Mouse (Mus musculus) neural tube, embryonic 14.5 days (tissue): ENCODE measurements around the gene Gas2l2. TPM values are rescaled to one million over a fixed set of nuclear protein-coding genes. Genes with fewer than 3 reads are reported as not detected.

ENCODE experiments used
- ATAC-seq: fragments of 200-750 bp; cut with Nextera tagmentation; 2 replicates; pipeline ENCODE4 v1.8.0; 2017; ENCODE audit warnings: low read depth, mild to moderate bottlenecking, moderate TSS enrichment, moderate library complexity
- H3K27ac ChIP-seq: fragments of 300-500 bp; sonication (generic); 2 replicates; pipeline ENCODE4 v1.5.1; 2014; ENCODE audit warnings: low read depth, mild to moderate bottlenecking, control low read depth, low read length, moderate library complexity, mixed read lengths
- H3K27me3 ChIP-seq: fragments of 300-500 bp; sonication (generic); 2 replicates; pipeline ENCODE4 v1.6.1; 2014; ENCODE audit warnings: low read length; ENCODE audit not compliant: control insufficient read depth, insufficient read depth
- H3K36me3 ChIP-seq: fragments of 300-500 bp; sonication (generic); 2 replicates; pipeline ENCODE4 v1.6.1; 2014; ENCODE audit warnings: low read length, mixed read lengths; ENCODE audit not compliant: control insufficient read depth, insufficient read depth
- H3K4me1 ChIP-seq: fragments of 300-500 bp; sonication (generic); 2 replicates; pipeline ENCODE4 v1.6.1; 2014; ENCODE audit warnings: low read length; ENCODE audit not compliant: control insufficient read depth, insufficient read depth
- H3K4me2 ChIP-seq: fragments of 300-500 bp; sonication (generic); 2 replicates; pipeline ENCODE4 v1.6.1; 2014; ENCODE audit warnings: mild to moderate bottlenecking, low read depth, low read length, control low read depth
- H3K4me3 ChIP-seq: fragments of 300-500 bp; sonication (generic); 2 replicates; pipeline ENCODE4 v1.5.1; 2014; ENCODE audit warnings: low read depth, low read length, control low read depth, mixed read lengths
- H3K9ac ChIP-seq: fragments of 300-500 bp; sonication (generic); replicated peaks from 2 replicates; pipeline ENCODE4 v1.6.1; 2014; ENCODE audit warnings: low read depth, mild to moderate bottlenecking, control low read depth, low read length, mixed read lengths
- H3K9me3 ChIP-seq: fragments of 300-500 bp; sonication (generic); 2 replicates; pipeline ENCODE4 v1.6.1; 2016; ENCODE audit warnings: low read length; ENCODE audit not compliant: control insufficient read depth
- WGBS: fragments of 180-500 bp; shearing (Covaris S2); extraction: QIAGEN DNeasy Blood & Tissue Kit; methylation state at CpG from one replicate; pipeline ENCODE4 v1.1.7; 2014; 5-methylcytosine and 5-hydroxymethylcytosine counted together
- polyA plus RNA-seq: library from polyadenylated mRNA; unstranded; fragments of >200 nt; fragmentation: Nextera tagmentation; extraction: Ambion mirVana; gene quantifications from 2 replicates; pipeline ENCODE4 v1.2.1, GENCODE M21; 2014

Gas2l2 gene
- polyA plus RNA-seq, 1 experiment from 2014 or later, result 0.70 TPM

DNA sequence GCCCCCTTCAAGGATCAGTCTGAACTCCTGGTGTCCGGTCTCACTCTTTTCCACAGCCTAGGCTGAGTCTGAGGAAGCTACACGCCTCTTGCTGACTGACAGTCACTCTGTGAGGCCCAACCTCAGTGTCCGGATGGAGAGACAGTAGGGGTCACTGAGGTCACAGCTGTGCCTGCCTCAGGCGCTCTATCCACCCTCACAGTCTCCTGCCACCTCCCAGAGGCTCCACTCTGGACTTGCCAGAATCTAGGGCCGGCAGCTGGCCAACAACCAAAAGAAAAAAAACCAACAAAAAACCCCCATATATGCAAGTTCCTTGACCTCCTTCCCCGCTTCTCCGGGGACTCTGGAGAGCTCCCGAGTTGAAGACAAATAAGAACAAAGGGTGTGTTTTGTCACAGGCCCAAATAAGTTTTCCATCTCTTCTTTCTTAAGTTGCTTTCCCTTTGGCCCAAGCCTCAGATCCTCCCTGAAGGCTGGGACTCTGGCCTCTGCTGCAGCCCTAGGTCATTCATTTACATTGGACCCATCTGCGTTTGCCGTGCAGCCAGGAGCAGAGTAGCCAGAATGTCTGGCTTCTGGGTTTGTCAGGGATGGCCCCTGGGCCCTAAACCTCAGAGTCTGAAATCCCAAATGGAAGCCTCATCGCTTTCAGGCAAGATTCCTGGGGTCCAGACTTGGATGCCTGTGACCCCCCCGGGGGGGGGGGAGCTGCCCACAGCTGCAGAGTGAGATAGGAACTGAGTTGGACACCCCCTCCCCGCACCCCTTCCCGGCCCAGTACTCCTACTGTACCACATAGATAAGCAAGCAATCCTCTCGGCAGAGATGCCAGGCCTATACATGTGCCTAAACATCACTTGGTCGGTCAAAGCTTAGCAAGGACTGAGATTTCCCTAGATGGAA lies 19.0 kb upstream of the Gas2l2 start:
- WGBS, result 48% methylated on average over 16 of the region's 16 CpGs

DNA sequence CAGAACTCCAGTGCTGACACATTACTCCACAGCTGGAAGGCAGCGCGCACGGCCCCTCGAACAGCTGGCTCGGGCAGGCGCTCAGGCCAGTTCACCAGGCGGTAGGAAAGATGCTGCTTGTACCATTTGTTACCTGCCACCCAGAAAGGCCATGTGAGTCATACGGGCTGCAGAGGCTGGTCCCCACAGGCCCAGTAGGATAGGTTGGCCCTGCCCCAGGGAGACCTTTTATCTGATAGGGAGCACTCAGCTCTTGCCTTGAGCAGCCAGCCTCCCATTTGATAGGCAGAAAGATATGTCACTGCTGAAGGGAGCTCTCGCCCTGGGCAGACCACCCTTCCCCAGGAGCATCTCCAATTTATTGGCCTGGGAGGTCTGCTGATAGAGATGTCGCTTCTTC lies 18.4 kb upstream of the Gas2l2 start:
- Histone ChIP-seq H3K4me1 (peaks cover 9% of the 10 kb centered on the region; the same call in 1 of the 2 replicates), H3K27me3 (peaks cover 17% of the 10 kb centered on the region), H3K9ac (no peak overlapping the region), H3K4me2 (no peak overlapping the region), H3K4me3 (no peak overlapping the region), H3K36me3 (no peaks in the 10 kb centered on the region), H3K27ac (no peak overlapping the region), H3K9me3 (no peaks in the 10 kb centered on the region)
- WGBS, result 74% methylated on average over 10 of the region's 10 CpGs
- ATAC-seq, result no peak

More for the DNA sequence above, 19.0 kb upstream of the Gas2l2 start:
- peaks cover 15% of the 10 kb centered on the region for H3K27me3 ChIP-seq
- H3K4me3 ChIP-seq, result no peak overlapping the region
- H3K9ac ChIP-seq, result no peak overlapping the region
- H3K4me2 ChIP-seq, result no peak overlapping the region
- no peak overlapping the region for H3K27ac ChIP-seq
- H3K9me3 ChIP-seq, result no peaks in the 10 kb centered on the region
- no peak for ATAC-seq
- H3K4me1 ChIP-seq, result peaks cover 8% of the 10 kb centered on the region; the same call in 1 of the 2 replicates
- H3K36me3 ChIP-seq, result no peaks in the 10 kb centered on the region

DNA sequence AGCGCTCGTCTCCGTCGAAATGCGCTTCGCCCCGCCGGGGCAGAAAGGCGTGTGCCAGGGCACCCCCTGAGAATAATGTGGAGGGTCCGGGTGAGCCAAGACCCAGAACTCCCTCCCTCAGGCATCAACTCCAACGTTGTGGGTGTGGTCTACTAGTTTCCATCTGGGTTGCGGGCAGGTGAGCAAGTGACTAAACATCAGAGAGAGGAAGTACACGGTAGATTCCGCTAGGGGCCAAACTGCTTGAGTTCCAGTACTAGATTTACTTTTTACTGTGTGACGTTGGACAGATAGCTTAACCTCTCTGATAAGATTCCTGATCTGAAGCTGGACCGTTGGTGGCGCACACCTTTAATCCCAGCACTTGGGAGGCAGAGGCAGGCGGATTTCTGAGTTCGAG lies 15.7 kb upstream of the Gas2l2 start:
- WGBS, result 30% methylated on average over 19 of the region's 19 CpGs
- H3K4me1 ChIP-seq, result peaks cover 10% of the 10 kb centered on the region; the same call in 1 of the 2 replicates
- no peaks in the 10 kb centered on the region for H3K36me3 ChIP-seq
- no peak overlapping the region for H3K27ac ChIP-seq
- peaks cover 30% of the 10 kb centered on the region for H3K27me3 ChIP-seq
- no peak for ATAC-seq
- H3K4me3 ChIP-seq, result peak overlapping the region; percentile 16; the same call in 1 of the 2 replicates
- H3K9ac ChIP-seq, result no peak overlapping the region
- no peaks in the 10 kb centered on the region for H3K9me3 ChIP-seq
- peak overlapping the region; percentile 26; the same call in 1 of the 2 replicates for H3K4me2 ChIP-seq

DNA sequence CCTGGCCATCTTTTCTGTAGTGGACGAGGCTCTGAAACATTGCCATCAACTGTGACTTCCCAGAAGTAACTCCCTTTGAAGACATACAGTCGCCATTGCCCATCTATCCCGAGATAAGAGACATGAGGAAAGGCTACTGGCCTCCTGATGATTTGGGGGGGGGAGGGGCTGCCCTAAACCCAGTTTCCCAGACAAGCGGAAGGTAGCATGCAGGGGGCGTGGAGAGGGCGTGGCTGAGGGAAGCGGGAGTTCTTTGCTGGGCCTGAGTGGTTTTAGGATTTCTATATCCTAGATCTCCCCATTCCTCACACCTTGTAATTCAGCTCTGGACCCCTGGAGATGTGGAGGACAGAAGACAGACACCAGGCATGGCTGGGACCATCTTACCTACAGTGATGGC lies 14.6 kb upstream of the Gas2l2 start:
- H3K9me3 ChIP-seq, result no peaks in the 10 kb centered on the region
- 7% methylated on average over 7 of the region's 7 CpGs for whole genome bisulfite sequencing
- H3K36me3 ChIP-seq, result no peaks in the 10 kb centered on the region
- no peak overlapping the region for H3K27ac ChIP-seq
- ATAC-seq, result no peak
- H3K4me2 ChIP-seq, result no peak overlapping the region
- peaks cover 30% of the 10 kb centered on the region for H3K27me3 ChIP-seq
- no peak overlapping the region for H3K4me3 ChIP-seq
- no peak overlapping the region for H3K9ac ChIP-seq
- H3K4me1 ChIP-seq, result peaks cover 10% of the 10 kb centered on the region; the same call in 1 of the 2 replicates

DNA sequence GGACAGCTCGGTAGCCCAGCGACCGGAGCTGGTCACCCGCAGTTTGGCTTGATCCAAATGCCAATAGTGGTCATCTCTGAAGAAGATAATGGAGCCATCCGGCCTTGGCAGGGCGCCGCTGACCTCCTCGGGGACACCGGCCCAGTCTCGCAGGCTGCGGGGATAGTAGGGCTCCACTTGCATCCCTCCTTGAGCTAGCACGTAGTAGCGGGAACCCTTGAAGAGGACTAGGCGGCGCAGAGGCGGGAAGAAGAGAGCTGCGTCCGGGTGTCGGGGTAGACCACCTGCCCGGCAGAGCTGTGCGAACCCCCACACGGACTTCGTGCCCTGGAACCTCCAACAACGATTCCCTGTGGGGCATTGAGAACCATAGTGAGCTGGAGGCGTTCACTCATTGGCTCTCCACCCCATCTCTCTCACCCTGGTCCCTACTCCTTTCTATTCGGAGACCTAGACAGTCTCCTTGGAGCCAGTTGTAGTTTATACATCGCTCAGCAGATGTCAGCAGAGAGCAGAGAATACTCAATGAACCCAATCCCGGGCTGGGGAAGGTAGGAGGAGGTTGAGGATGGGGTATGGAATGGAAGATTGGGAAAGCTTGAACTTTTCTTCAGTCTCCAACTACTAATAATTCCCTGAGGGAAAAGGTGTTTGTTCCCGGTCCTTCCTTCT lies 13.5 kb upstream of the Gas2l2 start:
- Histone ChIP-seq H3K9me3 (no peaks in the 10 kb centered on the region), H3K9ac (0 out of 2 replicates have a peak overlapping the region, but pooled peaks have one; percentile 29), H3K27me3 (peaks cover 30% of the 10 kb centered on the region), H3K36me3 (no peaks in the 10 kb centered on the region), H3K4me2 (peak overlapping the region; percentile 40; the same call in 1 of the 2 replicates), H3K27ac (no peak overlapping the region), H3K4me1 (0 out of 2 replicates have a peak, but pooled peaks cover 2% of the 10 kb centered on the region), H3K4me3 (0 out of 2 replicates have a peak overlapping the region, but pooled peaks have one; percentile 4)
- ATAC-seq, result peak; percentile 39
- WGBS, result 13% methylated on average over 29 of the region's 29 CpGs

DNA sequence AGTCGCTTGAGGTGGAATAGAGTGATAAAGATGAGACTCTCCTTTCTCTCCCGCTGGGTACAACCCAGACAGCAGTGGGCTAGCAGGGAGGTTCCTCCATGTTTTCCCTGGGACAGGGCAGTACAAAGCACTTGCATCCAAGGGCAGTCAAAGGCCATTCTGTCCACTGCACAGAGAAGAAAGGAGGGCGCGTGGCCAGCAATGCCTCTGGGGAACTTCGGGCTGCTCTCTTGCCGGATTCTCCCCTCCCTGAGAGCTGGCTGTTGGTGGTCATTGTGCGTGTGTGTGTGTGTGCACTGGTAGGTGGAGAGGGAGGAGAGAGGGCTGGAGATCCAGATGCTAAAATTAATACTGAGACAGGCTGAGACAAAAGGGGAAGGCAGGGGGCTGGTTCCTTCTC lies 12.0 kb upstream of the Gas2l2 start:
- WGBS, result 43% methylated on average over 7 of the region's 7 CpGs

DNA sequence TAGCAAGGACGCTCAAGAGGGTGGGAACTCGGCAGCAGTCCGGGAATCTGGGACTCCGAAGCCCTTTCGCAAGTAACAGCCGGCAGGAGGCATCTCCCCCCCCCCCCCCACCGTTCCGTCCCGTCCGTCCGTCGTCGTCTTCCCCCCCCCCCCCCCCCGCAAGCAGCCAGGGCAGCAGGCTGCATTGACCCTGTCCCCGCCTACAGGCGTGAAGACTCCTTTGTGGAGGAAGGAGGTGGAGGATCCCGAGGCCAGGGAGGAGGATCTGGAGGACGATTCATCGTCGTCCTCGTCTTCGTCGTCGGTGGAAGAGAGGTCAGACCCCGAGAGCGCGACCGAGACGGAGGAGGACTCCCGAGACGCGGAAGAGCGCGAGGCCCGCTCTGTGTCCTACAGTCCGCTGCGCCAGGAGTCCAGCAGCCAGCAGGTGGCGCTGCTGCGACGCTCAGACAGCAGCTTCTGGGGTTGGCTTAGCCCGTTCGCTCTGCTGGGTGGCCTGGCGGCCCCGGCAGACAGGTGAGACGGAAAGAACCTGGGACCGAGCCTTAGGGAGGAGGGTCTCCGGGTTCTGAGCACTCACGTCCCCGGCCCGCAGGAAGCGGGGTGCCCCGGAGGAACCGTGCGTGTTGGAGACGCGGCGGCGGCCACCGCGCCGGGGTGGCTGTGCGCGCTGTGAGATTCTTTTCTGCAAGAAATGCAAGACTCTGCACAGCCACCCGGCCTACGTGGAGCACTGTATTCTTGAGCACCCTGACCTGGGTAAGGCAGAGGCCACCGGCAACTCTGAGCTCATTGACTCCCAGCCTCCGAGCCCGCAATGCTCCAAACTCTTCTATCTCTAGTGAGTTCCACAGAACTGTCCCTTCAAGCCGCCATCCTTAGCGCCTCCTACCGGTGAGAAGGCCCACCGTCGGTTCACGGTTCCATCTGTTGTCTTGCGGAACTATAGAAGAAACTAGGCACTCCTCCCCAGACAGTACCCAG lies 11.1 kb upstream of the Gas2l2 start:
- Histone ChIP-seq H3K4me2 (peak overlapping the region; percentile 73), H3K9ac (peak overlapping the region; percentile 54), H3K4me1 (0 out of 2 replicates have a peak, but pooled peaks cover 2% of the 10 kb centered on the region), H3K27me3 (peaks cover 28% of the 10 kb centered on the region), H3K9me3 (no peaks in the 10 kb centered on the region), H3K36me3 (no peaks in the 10 kb centered on the region), H3K27ac (no peak overlapping the region), H3K4me3 (peak overlapping the region; percentile 41)
- ATAC-seq, result peak; percentile 95
- under 1% methylated on average over 64 of the region's 75 CpGs for WGBS

More for the DNA sequence above, 12.0 kb upstream of the Gas2l2 start:
- ATAC-seq, result no peak
- no peak overlapping the region for H3K9ac ChIP-seq
- 0 out of 2 replicates have a peak, but pooled peaks cover 2% of the 10 kb centered on the region for H3K4me1 ChIP-seq
- H3K27ac ChIP-seq, result no peak overlapping the region
- H3K36me3 ChIP-seq, result no peaks in the 10 kb centered on the region
- 0 out of 2 replicates have a peak overlapping the region, but pooled peaks have one; percentile 4 for H3K4me2 ChIP-seq
- H3K4me3 ChIP-seq, result no peak overlapping the region
- peaks cover 30% of the 10 kb centered on the region for H3K27me3 ChIP-seq
- H3K9me3 ChIP-seq, result no peaks in the 10 kb centered on the region

DNA sequence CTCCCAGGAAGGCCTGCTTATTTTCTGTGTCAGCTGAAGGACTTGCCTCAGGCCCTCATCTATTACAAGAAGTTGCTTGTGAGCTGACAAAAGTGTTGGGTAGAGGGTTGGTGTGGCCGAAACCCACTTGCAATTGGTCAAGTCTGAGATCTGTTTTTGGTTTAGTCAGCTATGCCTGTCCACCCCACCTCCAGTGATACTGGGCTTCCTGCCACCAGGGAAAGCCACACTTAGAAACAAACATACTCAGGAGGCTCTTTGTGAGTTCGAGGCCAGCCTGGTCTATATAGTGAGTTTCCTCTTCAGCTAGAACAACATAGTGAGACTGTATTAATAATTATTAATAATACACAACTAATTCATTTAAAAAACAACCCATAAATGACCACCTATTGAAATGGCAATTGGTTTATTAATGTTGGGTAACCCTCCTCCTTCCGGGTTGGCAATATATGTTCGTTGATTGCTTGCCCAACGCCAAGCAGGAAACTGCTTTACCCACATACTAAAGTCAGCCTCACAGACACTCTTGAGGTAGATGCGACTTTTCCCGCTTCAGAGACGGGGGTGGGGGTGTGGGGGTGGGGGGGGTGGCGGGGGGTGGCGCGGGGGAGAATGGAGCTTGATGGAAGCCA lies 10.3 kb upstream of the Gas2l2 start:
- ATAC-seq, result no peak
- WGBS, result 31% methylated on average over 11 of the region's 11 CpGs
- no peak overlapping the region for H3K27ac ChIP-seq
- peaks cover 21% of the 10 kb centered on the region for H3K27me3 ChIP-seq
- 0 out of 2 replicates have a peak overlapping the region, but pooled peaks have one; percentile 54 for H3K9ac ChIP-seq
- no peaks in the 10 kb centered on the region for H3K36me3 ChIP-seq
- peak overlapping the region; percentile 41 for H3K4me3 ChIP-seq
- H3K4me1 ChIP-seq, result 0 out of 2 replicates have a peak, but pooled peaks cover 2% of the 10 kb centered on the region
- H3K4me2 ChIP-seq, result peak overlapping the region; percentile 73
- H3K9me3 ChIP-seq, result no peaks in the 10 kb centered on the region
